ENCODE assay signal across 16 mouse cellular contexts in genomic region chr7:29792906-29793305, GRCm38 (mm10). TPM values are rescaled to one million over a fixed set of nuclear protein-coding genes. Genes with fewer than 3 reads are reported as not detected.
DNase-seq lines count a peak whose midpoint lies in the region; ATAC-seq and TF ChIP-seq lines count a peak whose summit lies in the region.
"Had no signal": no experiment of that assay in that cellular context is flagged by ENCODE, and none has a peak within 500 bp of the region (broad histone marks: within the 10 kb centered on the region; RNA-seq: fewer than 3 reads in every experiment).

No protein-coding gene starts in this region.

- DNase-seq in heart, postnatal 14 days = no peak
- no peak for DNase-seq in lung, embryonic 14.5 days
- no peak for DNase-seq in lung, postnatal 25 days (ENCODE audit: low spot score)
- no peak for DNase-seq in ES-E14 (ENCODE audit: low read depth, low spot score)
- DNase-seq in midbrain, embryonic 14.5 days = no peak
- DNase-seq: cerebellum, adult 11 months; cerebellum, postnatal 36 days; gastrocnemius, postnatal 36 days; kidney, adult 11 months; lung, adult 18-20 months; thymus, adult 2 months had no signal

- ATAC-seq in heart, embryonic 13.5 days (ENCODE audit: extremely low read depth, insufficient number of reproducible peaks, low FRiP score, low TSS enrichment) = no peak
- ATAC-seq in lung, embryonic 14.5 days (ENCODE audit: insufficient read depth) = no peak
- no peak for ATAC-seq in embryonic facial prominence, embryonic 12.5 days (ENCODE audit: insufficient number of reproducible peaks, insufficient read depth, low FRiP score, low TSS enrichment)
- ATAC-seq in midbrain, embryonic 14.5 days (ENCODE audit: low FRiP score, low TSS enrichment) = no peak
- ATAC-seq: midbrain, embryonic 16.5 days had no signal

- peaks cover 18% of the 10 kb centered on the region for H3K9me3 ChIP-seq in heart, embryonic 13.5 days
- H3K9me3 ChIP-seq in lung, embryonic 14.5 days (ENCODE audit: low read depth, low read length) = 0 out of 2 replicates have a peak, but pooled peaks cover 5% of the 10 kb centered on the region
- no peaks in the 10 kb centered on the region for H3K9me3 ChIP-seq in ES-E14 (ENCODE audit: control insufficient read depth, insufficient read depth, low read depth, low read length)
- H3K9me3 ChIP-seq in embryonic facial prominence, embryonic 12.5 days = peaks cover 5% of the 10 kb centered on the region; the same call in 1 of the 2 replicates
- H3K9me3 ChIP-seq in midbrain, embryonic 14.5 days (ENCODE audit: control insufficient read depth, low read length) = no peaks in the 10 kb centered on the region

- in situ Hi-C loops in ES-E14 (cut with MboI; ENCODE audit: low sequenced_read_pairs in 2 of 2, unreplicated experiment in 2 of 2) = no loop called here

- 23% methylated on average over 27 of the region's 27 CpGs for WGBS in heart, embryonic 13.5 days
- WGBS in lung, embryonic 14.5 days = 34% methylated on average over 27 of the region's 27 CpGs
- WGBS in embryonic facial prominence, embryonic 12.5 days = 35% methylated on average over 27 of the region's 27 CpGs
- 39% methylated on average over 27 of the region's 27 CpGs for WGBS in midbrain, embryonic 14.5 days

- peak overlapping the region; percentile 52 for H3K4me2 ChIP-seq in heart, embryonic 13.5 days
- no peak overlapping the region for H3K4me2 ChIP-seq in lung, embryonic 14.5 days
- H3K4me2 ChIP-seq in embryonic facial prominence, embryonic 12.5 days (replicated peaks) = peak overlapping the region; percentile 8; the same call in 1 of the 2 replicates
- H3K4me2 ChIP-seq in midbrain, embryonic 14.5 days (ENCODE audit: low read length) = no peak overlapping the region
- H3K4me2 ChIP-seq: forebrain, embryonic 12.5 days had no signal

- H3K36me3 ChIP-seq in heart, embryonic 13.5 days = peaks cover 68% of the 10 kb centered on the region
- H3K36me3 ChIP-seq in lung, embryonic 14.5 days (ENCODE audit: insufficient read depth) = peaks cover 60% of the 10 kb centered on the region
- H3K36me3 ChIP-seq in ES-E14 (ENCODE audit: control insufficient read depth, insufficient read depth, low read length, poor library complexity, severe bottlenecking) = peaks cover 3% of the 10 kb centered on the region; the same call in 1 of the 2 replicates
- peaks cover 64% of the 10 kb centered on the region for H3K36me3 ChIP-seq in embryonic facial prominence, embryonic 12.5 days
- H3K36me3 ChIP-seq in midbrain, embryonic 14.5 days (ENCODE audit: control insufficient read depth, insufficient read depth, low read length) = peaks cover 63% of the 10 kb centered on the region

- intact Hi-C loops in heart, postnatal 14 days (cut with DNase I) = no loop called here

- no peaks in the 10 kb centered on the region for H3K4me1 ChIP-seq in heart, embryonic 13.5 days
- H3K4me1 ChIP-seq in lung, embryonic 14.5 days (ENCODE audit: insufficient read depth) = no peaks in the 10 kb centered on the region
- peaks cover 0 to 2% of the 10 kb centered on the region in 2 experiments; a peak in 1 of 4 replicates for H3K4me1 ChIP-seq in ES-E14 (ENCODE audit: control insufficient read depth in 2 of 2, insufficient read depth in 2 of 2, low read length in 2 of 2, poor library complexity in 1 of 2)
- no peaks in the 10 kb centered on the region for H3K4me1 ChIP-seq in embryonic facial prominence, embryonic 12.5 days
- no peaks in the 10 kb centered on the region for H3K4me1 ChIP-seq in midbrain, embryonic 14.5 days (ENCODE audit: control insufficient read depth, insufficient read depth, low read length)
- H3K4me1 ChIP-seq: forebrain, embryonic 12.5 days had no signal

- H3K27ac ChIP-seq in heart, embryonic 13.5 days (replicated peaks) = no peak overlapping the region
- H3K27ac ChIP-seq in lung, embryonic 14.5 days (ENCODE audit: low read depth) = no peak overlapping the region
- H3K27ac ChIP-seq in ES-E14 (ENCODE audit: insufficient read depth, low read depth, low read length, poor library complexity, severe bottlenecking) = no peak overlapping the region
- no peak overlapping the region for H3K27ac ChIP-seq in embryonic facial prominence, embryonic 12.5 days
- H3K27ac ChIP-seq in midbrain, embryonic 14.5 days (replicated peaks; ENCODE audit: low read depth, low read length) = no peak overlapping the region
- H3K27ac ChIP-seq: forebrain, embryonic 12.5 days; macrophage had no signal

- H3K27me3 ChIP-seq in heart, embryonic 13.5 days (replicated peaks) = peaks cover 17% of the 10 kb centered on the region
- no peaks in the 10 kb centered on the region for H3K27me3 ChIP-seq in lung, embryonic 14.5 days (ENCODE audit: insufficient read depth, low read length)
- H3K27me3 ChIP-seq in embryonic facial prominence, embryonic 12.5 days = peaks cover 14% of the 10 kb centered on the region
- no peaks in the 10 kb centered on the region for H3K27me3 ChIP-seq in midbrain, embryonic 14.5 days (ENCODE audit: control insufficient read depth, insufficient read depth, low read length)

- H3K9ac ChIP-seq in heart, embryonic 13.5 days = no peak overlapping the region
- H3K9ac ChIP-seq in lung, embryonic 14.5 days = no peak overlapping the region
- peak overlapping the region; percentile 41 for H3K9ac ChIP-seq in ES-E14 (ENCODE audit: insufficient read depth, low read depth, low read length, poor library complexity, severe bottlenecking)
- no peak overlapping the region for H3K9ac ChIP-seq in embryonic facial prominence, embryonic 12.5 days
- no peak overlapping the region for H3K9ac ChIP-seq in midbrain, embryonic 14.5 days (replicated peaks; ENCODE audit: low read length)
- H3K9ac ChIP-seq: forebrain, embryonic 12.5 days had no signal

- H3K4me3 ChIP-seq in heart, embryonic 13.5 days = peak overlapping the region; percentile 22; the same call in 1 of the 2 replicates
- peak overlapping the region; percentile 4; the same call in 1 of the 2 replicates for H3K4me3 ChIP-seq in lung, embryonic 14.5 days (ENCODE audit: low read depth, low read length)
- peak overlapping the region; percentile 38 to 46 for H3K4me3 ChIP-seq in ES-E14 (ENCODE audit: insufficient read depth in 1 of 2, low read depth in 1 of 2, low read length in 2 of 2, poor library complexity in 1 of 2, severe bottlenecking in 1 of 2)
- H3K4me3 ChIP-seq in embryonic facial prominence, embryonic 12.5 days = no peak overlapping the region
- H3K4me3 ChIP-seq in midbrain, embryonic 14.5 days (replicated peaks; ENCODE audit: low read depth, low read length) = no peak overlapping the region
- H3K4me3 ChIP-seq: forebrain, embryonic 12.5 days had no signal

- no peak for TF ChIP-seq CTCF in lung, embryonic 14.5 days (IDR thresholded peaks at IDR 0.05; ENCODE audit: low read depth)

TF ChIP-seq in ES-E14, 5 proteins besides CTCF, POLR2A, EP300 and RAD21:
- no peak for TF ChIP-seq HCFC1 (IDR thresholded peaks at IDR 0.05; ENCODE audit: borderline replicate concordance, insufficient read depth, low read length)
- no peak for TF ChIP-seq CHD2 (IDR thresholded peaks at IDR 0.05; ENCODE audit: low read depth, low read length)
- no peak for TF ChIP-seq ZNF384 (IDR thresholded peaks at IDR 0.05; ENCODE audit: low read depth, low read length)
- TF ChIP-seq ZC3H11A (IDR thresholded peaks at IDR 0.05; ENCODE audit: borderline replicate concordance, low read depth, low read length) = no peak
- no peak for TF ChIP-seq MAFK (IDR thresholded peaks at IDR 0.05; ENCODE audit: insufficient read depth, low read depth, low read length)
TF ChIP-seq in ES-E14: peak in this region for 0.

RNA-seq across cellular contexts. Expression of gene Zfp30, which starts 9.1 kb away (rescaled TPM):
- 4.6 and 6.0 TPM in 2 replicates for polyA plus RNA-seq in heart, embryonic 13.5 days (2015; fragmentation: Nextera tagmentation; extraction: Ambion mirVana)
- total RNA-seq in heart, postnatal 14 days (2021) = 1 to 10 TPM; 6.1 to 6.8 TPM
- 7.7 and 7.8 TPM in 2 replicates for polyA plus RNA-seq in lung, embryonic 14.5 days (2014; fragmentation: Nextera tagmentation; extraction: Ambion mirVana)
- total RNA-seq in ES-E14 (2012; rRNA removed) = 1.3 and 1.6 TPM in 2 replicates
- polyA plus RNA-seq in embryonic facial prominence, embryonic 12.5 days (2016; fragmentation: Nextera tagmentation; extraction: Ambion mirVana) = 10.8 and 11.1 TPM in 2 replicates
- 16.0 and 16.2 TPM in 2 replicates for polyA plus RNA-seq in midbrain, embryonic 14.5 days (2014; fragmentation: Nextera tagmentation; extraction: Ambion mirVana)

RNA-seq across cellular contexts. Expression of gene Zfp790, which starts 23.0 kb away (rescaled TPM):
- polyA plus RNA-seq in heart, embryonic 13.5 days (2015; fragmentation: Nextera tagmentation; extraction: Ambion mirVana) = 9.1 and 9.3 TPM in 2 replicates
- total RNA-seq in heart, postnatal 14 days (2021) = 10 to 100 TPM; 11.8 to 13.0 TPM
- polyA plus RNA-seq in lung, embryonic 14.5 days (2014; fragmentation: Nextera tagmentation; extraction: Ambion mirVana) = 13.5 and 14.0 TPM in 2 replicates
- total RNA-seq in ES-E14 (2012; rRNA removed) = 4.5 and 5.3 TPM in 2 replicates
- 17.0 and 20.0 TPM in 2 replicates for polyA plus RNA-seq in embryonic facial prominence, embryonic 12.5 days (2016; fragmentation: Nextera tagmentation; extraction: Ambion mirVana)
- 20.6 and 35.1 TPM in 2 replicates for polyA plus RNA-seq in midbrain, embryonic 14.5 days (2014; fragmentation: Nextera tagmentation; extraction: Ambion mirVana)

RNA-seq across cellular contexts. Expression of gene Zfp84, which starts 24.6 kb away (rescaled TPM):
- polyA plus RNA-seq in heart, embryonic 13.5 days (2015; fragmentation: Nextera tagmentation; extraction: Ambion mirVana) = 7.2 and 7.3 TPM in 2 replicates
- 10 to 100 TPM; 12.7 to 14.4 TPM for total RNA-seq in heart, postnatal 14 days (2021)
- polyA plus RNA-seq in lung, embryonic 14.5 days (2014; fragmentation: Nextera tagmentation; extraction: Ambion mirVana) = 14.3 and 14.5 TPM in 2 replicates
- total RNA-seq in ES-E14 (2012; rRNA removed) = 6.2 and 6.7 TPM in 2 replicates
- 12.6 and 14.6 TPM in 2 replicates for polyA plus RNA-seq in embryonic facial prominence, embryonic 12.5 days (2016; fragmentation: Nextera tagmentation; extraction: Ambion mirVana)
- polyA plus RNA-seq in midbrain, embryonic 14.5 days (2014; fragmentation: Nextera tagmentation; extraction: Ambion mirVana) = 20.0 and 21.0 TPM in 2 replicates

Comparison
In these comparisons a context has a peak if more than half of its experiments do, and no peak if none do; other contexts are left out.
1. H3K4me2 ChIP-seq: peak in heart, embryonic 13.5 days (single experiment) and embryonic facial prominence, embryonic 12.5 days (single experiment); none in lung, embryonic 14.5 days (single experiment) and midbrain, embryonic 14.5 days (single experiment).
2. H3K4me3 ChIP-seq: peak in heart, embryonic 13.5 days (single experiment), lung, embryonic 14.5 days (single experiment) and ES-E14 (2 of 2); none in embryonic facial prominence, embryonic 12.5 days (single experiment) and midbrain, embryonic 14.5 days (single experiment).